ENCODE assay signal across 9 mouse cellular contexts in genomic region chr9:124456572-124456971, GRCm38 (mm10). TPM values are rescaled to one million over a fixed set of nuclear protein-coding genes. Genes with fewer than 3 reads are reported as not detected.
DNase-seq lines count a peak whose midpoint lies in the region; ATAC-seq and TF ChIP-seq lines count a peak whose summit lies in the region.
"Had no signal": no experiment of that assay in that cellular context is flagged by ENCODE, and none has a peak within 500 bp of the region (broad histone marks: within the 10 kb centered on the region; RNA-seq: fewer than 3 reads in every experiment).

No protein-coding gene starts in this region.

- H3K9me3 ChIP-seq in intestine, embryonic 16.5 days (ENCODE audit: control insufficient read depth, low read length), result no peaks in the 10 kb centered on the region
- H3K9me3 ChIP-seq in lung, embryonic 14.5 days (ENCODE audit: low read depth, low read length), result no peaks in the 10 kb centered on the region

- TF ChIP-seq CTCF in gastrocnemius, adult 2 months (IDR thresholded peaks at IDR 0.05), result peak; percentile 61
- TF ChIP-seq CTCF in lung, embryonic 14.5 days (IDR thresholded peaks at IDR 0.05; ENCODE audit: low read depth), result peak; percentile 88

- no peak overlapping the region for H3K9ac ChIP-seq in intestine, embryonic 16.5 days (ENCODE audit: low read depth, low read length)
- H3K9ac ChIP-seq in lung, embryonic 14.5 days, result no peak overlapping the region

- H3K27me3 ChIP-seq in intestine, embryonic 16.5 days (replicated peaks; ENCODE audit: control insufficient read depth, insufficient read depth, low read length), result no peaks in the 10 kb centered on the region
- no peaks in the 10 kb centered on the region for H3K27me3 ChIP-seq in lung, embryonic 14.5 days (ENCODE audit: insufficient read depth, low read length)

- no peak overlapping the region for H3K4me2 ChIP-seq in intestine, embryonic 16.5 days (ENCODE audit: low read depth, low read length)
- H3K4me2 ChIP-seq in lung, embryonic 14.5 days, result no peak overlapping the region

- 5% methylated on average over 1 of the region's 1 CpGs for WGBS in intestine, embryonic 16.5 days
- 2% methylated on average over 1 of the region's 1 CpGs for WGBS in lung, embryonic 14.5 days

- intact Hi-C loops in gastrocnemius, adult 2 months (cut with DNase I), result no loop called here

- 0 out of 2 replicates have a peak, but pooled peaks have one; percentile 52 for ATAC-seq in intestine, embryonic 16.5 days
- peak; percentile 60; the same call in 1 of the 2 replicates for ATAC-seq in lung, embryonic 14.5 days (ENCODE audit: insufficient read depth)

- no peaks in the 10 kb centered on the region for H3K36me3 ChIP-seq in intestine, embryonic 16.5 days (ENCODE audit: control insufficient read depth, insufficient read depth, low read length)
- no peaks in the 10 kb centered on the region for H3K36me3 ChIP-seq in lung, embryonic 14.5 days (ENCODE audit: insufficient read depth)

- H3K4me3 ChIP-seq in gastrocnemius, adult 2 months, result no peak overlapping the region
- H3K4me3 ChIP-seq in intestine, embryonic 16.5 days (ENCODE audit: low read length), result no peak overlapping the region
- no peak overlapping the region for H3K4me3 ChIP-seq in lung, embryonic 14.5 days (ENCODE audit: low read depth, low read length)

- H3K4me1 ChIP-seq in intestine, embryonic 16.5 days (ENCODE audit: control insufficient read depth, insufficient read depth, low read length), result no peaks in the 10 kb centered on the region
- H3K4me1 ChIP-seq in lung, embryonic 14.5 days (ENCODE audit: insufficient read depth), result no peaks in the 10 kb centered on the region

- H3K27ac ChIP-seq in gastrocnemius, adult 2 months, result no peak overlapping the region
- H3K27ac ChIP-seq in intestine, embryonic 16.5 days (ENCODE audit: low read length), result no peak overlapping the region
- no peak overlapping the region for H3K27ac ChIP-seq in lung, embryonic 14.5 days (ENCODE audit: low read depth)

- DNase-seq in gastrocnemius, adult 2 months, result peak; percentile 26
- DNase-seq in gastrocnemius, adult 8-10 months (ENCODE audit: low spot score in 2 of 2), result no peak
- DNase-seq in 416B (ENCODE audit: low read depth), result peak; percentile 64
- DNase-seq in adrenal gland, postnatal 36 days, result peak; percentile 31 to 43
- DNase-seq in lung, embryonic 14.5 days, result peak; percentile 68
- DNase-seq in urinary bladder, postnatal 14 days (ENCODE audit: low spot score), result peak; percentile 71
- no peak for DNase-seq in natural killer cell, adult 2 months (ENCODE audit: low spot score in 2 of 2)

RNA-seq across cellular contexts. Expression of gene Ppp2r3d, which starts 20.1 kb away (rescaled TPM):
- total RNA-seq in gastrocnemius, adult 2 months (2021), result 10 to 100 TPM; 29.8 to 36.0 TPM
- 10 to 100 TPM; 22.9 to 32.5 (median 27.4) TPM for total RNA-seq in gastrocnemius, adult 8-10 months (2022)
- 100 to 1,000 TPM in 1 of 2 experiments, 10 to 100 TPM in 1; 92.7 to 101 TPM for total RNA-seq in adrenal gland, postnatal 36 days (2021)
- polyA plus RNA-seq in intestine, embryonic 16.5 days (2015; fragmentation: Nextera tagmentation; extraction: Ambion mirVana), result 138 and 143 TPM in 2 replicates
- polyA plus RNA-seq in lung, embryonic 14.5 days (2014; fragmentation: Nextera tagmentation; extraction: Ambion mirVana), result 123 and 139 TPM in 2 replicates

RNA-seq across cellular contexts. Expression of gene Gm21836, which starts 37.0 kb away (rescaled TPM):
- not detected for total RNA-seq in gastrocnemius, adult 2 months (2021)
- not detected for total RNA-seq in gastrocnemius, adult 8-10 months (2022)
- total RNA-seq in adrenal gland, postnatal 36 days (2021), result not detected
- polyA plus RNA-seq in intestine, embryonic 16.5 days (2015; fragmentation: Nextera tagmentation; extraction: Ambion mirVana), result not detected in 2 replicates
- polyA plus RNA-seq in lung, embryonic 14.5 days (2014; fragmentation: Nextera tagmentation; extraction: Ambion mirVana), result not detected in 2 replicates
- total RNA-seq: layer of hippocampus, postnatal 14 days had no signal

Comparison
In these comparisons a context has a peak if more than half of its experiments do, and no peak if none do; other contexts are left out.
1. DNase-seq: peak in gastrocnemius, adult 2 months (single experiment), 416B (single experiment), adrenal gland, postnatal 36 days (2 of 2), lung, embryonic 14.5 days (single experiment) and urinary bladder, postnatal 14 days (single experiment); none in gastrocnemius, adult 8-10 months (0 of 2) and natural killer cell, adult 2 months (0 of 2).